Mouse (Mus musculus) spleen, adult 2 months (tissue): ENCODE data around the gene Pla2g1b.
"Not testable (repeated sequence)": the region's sequence is repeated elsewhere in the genome, so short reads cannot be mapped to it uniquely, and the experiment has no call there.

Experiments used
- CTCF ChIP-seq: fragments of 200-500 bp; IDR thresholded peaks from 2 replicates; pipeline ENCODE4 v1.5.1; 2011; ENCODE audit warnings: mild to moderate bottlenecking, inconsistent platforms; ENCODE audit not compliant: insufficient read depth, insufficient read length, insufficient replicate concordance; ENCODE audit errors: extremely low read depth
- POLR2A ChIP-seq: fragments of 200-500 bp; IDR thresholded peaks from 2 replicates; pipeline ENCODE4 v1.6.1; 2011; ENCODE audit warnings: low read depth, low read length, inconsistent platforms

DNA sequence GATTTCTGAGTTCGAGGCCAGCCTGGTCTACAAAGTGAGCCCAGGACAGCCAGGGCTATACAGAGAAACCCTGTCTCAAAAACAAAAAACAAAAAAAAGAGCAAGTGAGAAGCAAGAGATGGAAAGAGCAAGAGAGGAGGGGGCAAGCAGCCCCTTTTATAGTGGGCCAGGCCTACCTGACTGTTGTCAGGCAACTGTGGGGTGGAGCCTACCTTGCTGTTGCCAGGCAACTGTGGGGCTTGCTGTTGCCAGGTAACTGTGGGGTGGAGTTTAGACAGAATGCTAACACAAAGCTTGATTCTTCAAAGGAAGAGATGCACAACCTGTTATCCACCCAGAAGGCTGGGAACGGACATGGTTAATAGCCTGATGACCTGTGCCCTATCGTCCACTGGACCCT is 29.6 kb downstream of the Pla2g1b start:
- not testable (repeated sequence) for TF ChIP-seq POLR2A, CTCF
